Mouse (Mus musculus): ENCODE results near the gene Prr12. TPM values are rescaled to one million over a fixed set of nuclear protein-coding genes. Genes with fewer than 3 reads are reported as not detected.
"Not testable (repeated sequence)": the region's sequence is repeated elsewhere in the genome, so short reads cannot be mapped to it uniquely, and the experiment has no call there.

The Prr12 gene
- 10 to 100 TPM; 77.6 to 81.4 TPM for total RNA-seq (2021)
- long read RNA-seq, experiment 1, partial matches to known transcripts, result 11 of 13 reads
- long read RNA-seq, experiment 1, other reads (novel, unspliced or antisense), result 0 of 13 reads
- long read RNA-seq, experiment 2, partial matches to known transcripts, result 4 of 14 reads
- long read RNA-seq, experiment 2, other reads (novel, unspliced or antisense), result 7 of 14 reads

- H3K4me3 ChIP-seq, result peak within 1 kb of the TSS; percentile 84
- no peak for TF ChIP-seq CTCF (conservative IDR thresholded peaks at IDR 0.05)
- DNase-seq (ENCODE audit: low spot score in 2 of 2), result no peak
- peak within 1 kb of the TSS; percentile 99 for H3K27ac ChIP-seq
Observed at GRCm38 (mm10) chr7:45052862-45053116, at the start of gene Prr12. Gene Prr12, minus strand, starts transcription at chr7:45052881.

GRCm38 (mm10) chr7:45102441-45102840 is 49.8 kb upstream of the Prr12 start:
- DNase-seq (ENCODE audit: low spot score in 2 of 2), result no peak
- Histone ChIP-seq H3K4me3 (peak overlapping the region; percentile 46), H3K27ac (no peak overlapping the region)
- no peak for TF ChIP-seq CTCF (conservative IDR thresholded peaks at IDR 0.05)

- no peak overlapping the region for H3K4me3 ChIP-seq
- no peak overlapping the region for H3K27ac ChIP-seq
- no peak for TF ChIP-seq CTCF (conservative IDR thresholded peaks at IDR 0.05)
- DNase-seq (ENCODE audit: low spot score in 2 of 2), result no peak
Observed at GRCm38 (mm10) chr7:45100046-45100445, 47.4 kb upstream of the Prr12 start.

GRCm38 (mm10) chr7:45098541-45099240 is 46.0 kb upstream of the Prr12 start:
- H3K4me3 ChIP-seq, result no peak overlapping the region
- peak; percentile 60 for TF ChIP-seq CTCF (conservative IDR thresholded peaks at IDR 0.05)
- DNase-seq (ENCODE audit: low spot score in 2 of 2), result no peak
- no peak overlapping the region for H3K27ac ChIP-seq

- Histone ChIP-seq H3K27ac (no peak overlapping the region), H3K4me3 (no peak overlapping the region)
- DNase-seq (ENCODE audit: low spot score in 2 of 2), result no peak
- no peak for TF ChIP-seq CTCF (conservative IDR thresholded peaks at IDR 0.05)
Observed at GRCm38 (mm10) chr7:45097479-45097878, 44.8 kb upstream of the Prr12 start.

- not testable (repeated sequence) for H3K27ac ChIP-seq; H3K4me3 ChIP-seq; DNase-seq (ENCODE audit: low spot score in 2 of 2)
Observed at GRCm38 (mm10) chr7:45095965-45096364, 43.3 kb upstream of the Prr12 start.

GRCm38 (mm10) chr7:45095367-45095766 is 42.7 kb upstream of the Prr12 start:
- no peak for TF ChIP-seq CTCF (conservative IDR thresholded peaks at IDR 0.05)
- no peak overlapping the region for H3K4me3 ChIP-seq

GRCm38 (mm10) chr7:45094121-45094520 is 41.4 kb upstream of the Prr12 start:
- Histone ChIP-seq H3K4me3 (no peak overlapping the region), H3K27ac (no peak overlapping the region)
- TF ChIP-seq CTCF (conservative IDR thresholded peaks at IDR 0.05), result no peak
- no peak for DNase-seq (ENCODE audit: low spot score in 2 of 2)

More at GRCm38 (mm10) chr7:45095367-45095766, 42.7 kb upstream of the Prr12 start:
- no peak overlapping the region for H3K27ac ChIP-seq
- DNase-seq (ENCODE audit: low spot score in 2 of 2), result no peak

- H3K4me3 ChIP-seq, result no peak overlapping the region
- H3K27ac ChIP-seq, result no peak overlapping the region
- no peak for DNase-seq (ENCODE audit: low spot score in 2 of 2)
- TF ChIP-seq CTCF (conservative IDR thresholded peaks at IDR 0.05), result no peak
Observed at GRCm38 (mm10) chr7:45093516-45093905, 40.8 kb upstream of the Prr12 start.

- TF ChIP-seq CTCF (conservative IDR thresholded peaks at IDR 0.05), result no peak
- H3K4me3 ChIP-seq, result no peak overlapping the region
- DNase-seq (ENCODE audit: low spot score in 2 of 2), result no peak
- no peak overlapping the region for H3K27ac ChIP-seq
Observed at GRCm38 (mm10) chr7:45092828-45093515, 40.3 kb upstream of the Prr12 start.

- no peak for TF ChIP-seq CTCF (conservative IDR thresholded peaks at IDR 0.05)
- DNase-seq (ENCODE audit: low spot score in 2 of 2), result peak in 1 of 2 experiments; percentile 29
- peak within 1 kb of the TSS; percentile 36 for H3K4me3 ChIP-seq
- H3K27ac ChIP-seq, result no peak within 1 kb of the TSS
Observed at GRCm38 (mm10) chr7:45092048-45092447, 39.4 kb upstream of the Prr12 start, which contains the start of gene Rcn3. Gene Rcn3, minus strand, starts transcription at chr7:45092221.

GRCm38 (mm10) chr7:45091001-45091990 is 38.6 kb upstream of the Prr12 start:
- DNase-seq (ENCODE audit: low spot score in 2 of 2), result no peak
- Histone ChIP-seq H3K4me3 (peak overlapping the region; percentile 36), H3K27ac (no peak overlapping the region)
- TF ChIP-seq CTCF (conservative IDR thresholded peaks at IDR 0.05), result no peak
